Mouse (Mus musculus): ENCODE results near the gene Syt11. TPM values are rescaled to one million over a fixed set of nuclear protein-coding genes. Genes with fewer than 3 reads are reported as not detected.

Syt11 gene
- polyA plus RNA-seq, 1 experiment from 2014 or later: 41.4 TPM

Other genes with a start within 250 kb of the Syt11 start
- gene Mex3a, start 242.8 kb downstream of the Syt11 start, polyA plus RNA-seq (2016; fragmentation: Nextera tagmentation; extraction: Ambion mirVana): 36.3 and 37.7 TPM in 2 replicates
- gene Rab25, start 226.9 kb downstream of the Syt11 start, polyA plus RNA-seq (2016; fragmentation: Nextera tagmentation; extraction: Ambion mirVana): 4.0 and 5.5 TPM in 2 replicates
- 144 and 146 TPM in 2 replicates for gene Lamtor2, start 222.1 kb downstream of the Syt11 start, polyA plus RNA-seq (2016; fragmentation: Nextera tagmentation; extraction: Ambion mirVana)
- 57.5 and 63.7 TPM in 2 replicates for gene Ubqln4, start 221.4 kb downstream of the Syt11 start, polyA plus RNA-seq (2016; fragmentation: Nextera tagmentation; extraction: Ambion mirVana)
- gene Ssr2, start 199.3 kb downstream of the Syt11 start, polyA plus RNA-seq (2016; fragmentation: Nextera tagmentation; extraction: Ambion mirVana): 184 and 185 TPM in 2 replicates
- 117 and 123 TPM in 2 replicates for gene Arhgef2, start 169.2 kb downstream of the Syt11 start, polyA plus RNA-seq (2016; fragmentation: Nextera tagmentation; extraction: Ambion mirVana)
- gene Rxfp4, start 122.0 kb downstream of the Syt11 start, polyA plus RNA-seq (2016; fragmentation: Nextera tagmentation; extraction: Ambion mirVana): not detected in 2 replicates
- gene Khdc4, start 89.4 kb downstream of the Syt11 start, polyA plus RNA-seq (2016; fragmentation: Nextera tagmentation; extraction: Ambion mirVana): 116 and 117 TPM in 2 replicates
- gene Rit1, start 58.3 kb downstream of the Syt11 start, polyA plus RNA-seq (2016; fragmentation: Nextera tagmentation; extraction: Ambion mirVana): 46.2 and 51.6 TPM in 2 replicates
- 16.4 and 18.2 TPM in 2 replicates for gene Gon4l, start 60.1 kb upstream of the Syt11 start, polyA plus RNA-seq (2016; fragmentation: Nextera tagmentation; extraction: Ambion mirVana)
- 48.4 TPM in 2 replicates for gene Msto1, start 138.8 kb upstream of the Syt11 start, polyA plus RNA-seq (2016; fragmentation: Nextera tagmentation; extraction: Ambion mirVana)
- 25.5 TPM in 2 replicates for gene Ash1l, start 175.5 kb upstream of the Syt11 start, polyA plus RNA-seq (2016; fragmentation: Nextera tagmentation; extraction: Ambion mirVana)
- 153 and 156 TPM in 2 replicates for gene Dap3, start 176.0 kb upstream of the Syt11 start, polyA plus RNA-seq (2016; fragmentation: Nextera tagmentation; extraction: Ambion mirVana)

Data from embryonic facial prominence, embryonic 12.5 days (tissue).